Mouse (Mus musculus) hindlimb bud, embryonic 11.5 days (tissue): Measurements from ENCODE around the gene Tmem178b.

Experiments used
- DNase-seq: peaks from one replicate; pipeline ENCODE4 v3.0.0-alpha.2; 2012; ENCODE audit warnings: low read depth, low spot score; ENCODE audit errors: extremely low spot score

Gene Tmem178b

DNA sequence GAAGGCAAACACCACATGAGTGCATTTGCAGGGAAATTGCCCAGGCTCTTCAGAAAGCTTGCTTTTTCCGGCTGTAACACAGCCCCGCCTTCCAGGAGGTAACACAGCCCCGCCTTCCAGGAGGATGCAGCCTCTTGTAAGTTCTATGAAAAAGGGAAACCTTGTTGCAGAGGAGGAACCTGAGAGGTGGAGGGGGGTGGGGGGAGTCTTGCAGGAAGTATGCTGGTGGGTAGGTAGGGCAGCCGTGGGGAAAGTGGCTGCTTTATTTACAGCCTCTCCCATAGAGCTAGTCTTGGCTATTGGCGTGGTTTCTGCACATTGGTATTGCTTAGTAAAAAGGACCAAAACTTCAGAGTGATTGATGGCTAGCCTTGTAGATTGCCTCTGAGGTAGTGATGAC lies 140.3 kb downstream of the Tmem178b start:
- no peak for DNase-seq

DNA sequence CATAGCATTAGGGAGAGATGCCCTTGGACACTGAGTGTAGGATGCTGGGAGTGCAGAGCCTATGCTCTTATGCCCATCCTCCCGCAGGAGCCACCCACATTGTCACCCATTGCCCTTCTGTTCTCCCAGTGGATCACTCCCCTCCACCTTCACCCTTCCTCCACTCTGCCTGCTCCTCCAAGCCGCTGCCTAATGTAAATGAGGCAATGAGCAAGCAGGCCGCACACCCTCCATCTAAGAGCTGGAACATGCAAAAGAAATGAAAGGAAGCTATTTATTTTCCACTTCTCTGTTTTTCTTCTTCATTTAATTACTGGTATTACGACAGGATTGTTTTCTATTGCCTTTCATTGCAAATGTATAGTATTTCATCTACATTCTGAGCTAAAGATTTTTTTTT lies 142.1 kb downstream of the Tmem178b start:
- DNase-seq = no peak

DNA sequence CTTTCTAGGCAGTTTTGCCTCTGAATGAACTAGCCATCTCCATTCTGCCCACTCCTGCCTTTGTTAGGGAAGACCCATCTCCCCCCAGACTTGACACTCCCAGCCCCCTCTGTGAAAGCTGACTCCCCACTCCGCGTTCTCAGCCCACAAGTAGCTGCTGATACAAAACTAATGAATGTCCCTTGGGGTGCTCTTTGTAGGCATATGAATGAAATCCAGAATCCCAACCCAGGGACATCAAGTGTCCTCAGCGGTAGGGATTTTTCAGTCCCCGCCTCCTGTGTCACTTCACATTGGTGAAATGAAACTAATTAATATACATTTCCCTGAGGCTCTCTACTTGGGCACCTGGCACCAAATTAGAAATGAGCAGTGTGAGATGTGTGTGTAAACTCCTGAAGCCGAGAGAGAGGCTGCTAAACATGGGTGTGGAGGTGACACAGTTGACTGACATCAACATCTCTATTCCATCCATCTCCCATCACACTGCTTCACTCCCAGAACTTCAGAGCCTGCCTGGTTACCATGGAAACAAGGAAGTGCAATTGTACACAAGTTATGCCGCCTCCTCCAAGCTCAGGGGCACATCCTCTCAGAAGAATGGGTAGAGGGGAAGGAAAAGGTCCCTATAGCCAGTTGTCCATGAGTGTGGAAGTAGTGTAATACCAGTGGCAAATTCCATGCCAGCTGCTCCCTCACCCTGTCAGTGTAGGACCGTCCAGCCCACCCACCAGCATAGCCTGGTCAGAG lies 142.8 kb downstream of the Tmem178b start:
- DNase-seq = no peak

DNA sequence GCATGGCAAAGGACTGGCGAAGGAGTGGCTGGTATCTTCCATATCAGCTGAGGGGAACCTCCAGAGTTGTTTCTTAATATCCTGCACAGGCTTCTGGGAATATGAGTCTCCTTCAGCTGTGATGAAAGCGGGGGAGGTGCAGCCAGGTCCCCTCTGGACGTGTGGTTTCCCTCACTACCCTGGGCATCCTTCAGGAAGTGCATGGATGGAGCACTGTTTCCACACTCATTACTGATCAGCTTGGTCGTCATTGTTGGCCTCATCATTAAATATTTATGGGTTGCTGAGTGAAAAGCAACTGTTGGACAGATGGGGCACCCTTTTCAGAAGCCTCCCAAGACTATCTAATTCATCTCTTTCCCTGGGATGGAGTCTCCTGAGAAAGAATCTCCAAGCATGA lies 146.3 kb downstream of the Tmem178b start:
- no peak for DNase-seq

DNA sequence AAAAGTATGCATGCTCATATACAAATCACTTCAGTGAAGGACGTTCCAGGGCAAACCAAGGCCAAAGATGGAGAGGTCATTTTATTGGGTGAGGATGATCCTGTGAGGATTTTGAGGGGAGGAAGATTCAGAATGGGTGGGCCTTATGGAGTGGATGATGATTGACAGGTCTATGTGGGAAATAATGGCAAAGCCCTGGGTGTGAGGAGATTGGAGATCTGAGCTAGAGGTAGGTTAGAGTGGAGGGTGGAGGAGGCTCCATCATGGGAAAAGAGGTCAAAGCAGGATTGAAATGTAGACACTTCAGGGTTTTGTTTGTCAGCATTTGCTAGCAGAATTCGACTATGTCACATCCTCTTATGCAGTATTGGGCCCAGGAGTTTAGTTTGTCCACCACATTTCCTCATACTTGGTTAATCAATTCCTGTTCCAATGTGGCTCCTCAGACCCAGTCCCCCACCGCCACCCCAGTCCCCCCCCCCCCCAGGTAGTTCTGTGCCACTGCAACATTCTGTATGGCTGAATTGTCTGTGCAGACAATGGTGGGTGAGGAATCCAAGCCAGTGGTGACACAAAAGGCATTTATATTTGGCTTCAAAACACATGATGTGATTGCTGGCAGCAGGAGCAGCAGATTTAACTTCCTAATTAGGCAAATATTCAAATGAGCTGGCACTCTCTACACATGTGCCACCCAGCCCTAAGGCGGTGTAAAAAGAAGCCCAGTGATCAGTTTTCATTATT lies 150.7 kb downstream of the Tmem178b start:
- DNase-seq = no peak

DNA sequence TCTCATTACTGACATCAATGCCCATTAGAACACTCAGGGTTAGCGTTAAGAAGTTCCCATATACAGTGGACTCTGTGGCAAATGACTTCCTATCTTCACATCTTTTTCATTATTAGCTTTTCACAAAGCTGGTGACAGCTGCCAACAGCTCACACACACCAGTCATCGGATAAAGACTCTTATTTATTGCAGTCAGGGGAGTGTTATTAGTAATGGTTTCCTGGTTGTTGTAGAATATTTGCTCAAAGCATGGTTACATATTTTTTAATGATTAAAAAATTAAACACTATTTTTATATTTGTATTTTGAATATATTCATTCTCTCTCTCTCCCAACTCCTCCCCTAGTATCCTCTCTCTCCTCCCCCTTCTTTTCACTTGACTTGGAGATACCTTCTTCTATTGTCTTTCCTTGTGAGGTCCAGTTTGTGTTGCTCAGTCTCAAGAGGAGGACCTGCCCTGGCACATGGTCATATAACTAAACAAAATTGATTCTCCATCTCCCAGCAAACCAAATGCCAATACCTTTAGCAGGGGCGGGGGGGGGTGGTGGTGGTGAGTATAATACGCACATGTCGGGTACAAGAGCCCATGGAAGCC lies 151.4 kb downstream of the Tmem178b start:
- DNase-seq = no peak

DNA sequence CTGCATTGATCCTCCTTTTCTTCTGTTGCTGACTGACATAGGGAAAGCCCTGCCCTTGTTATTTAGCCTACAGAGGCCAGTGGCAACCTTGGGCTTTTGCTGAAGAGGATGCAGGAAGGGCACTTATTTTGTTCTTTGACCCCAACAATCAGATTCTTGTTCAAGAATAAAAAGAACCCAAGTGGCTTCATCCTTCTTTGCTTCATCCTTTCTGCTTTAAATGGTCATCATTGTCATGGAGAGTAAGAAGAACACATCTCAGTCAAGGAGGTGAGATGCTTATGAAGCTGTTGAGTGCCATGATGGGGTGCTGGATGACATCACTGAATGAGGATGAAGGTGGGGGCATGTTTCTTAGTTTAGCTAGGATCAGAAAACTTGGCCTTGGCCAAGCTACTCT lies 159.8 kb downstream of the Tmem178b start:
- no peak for DNase-seq

DNA sequence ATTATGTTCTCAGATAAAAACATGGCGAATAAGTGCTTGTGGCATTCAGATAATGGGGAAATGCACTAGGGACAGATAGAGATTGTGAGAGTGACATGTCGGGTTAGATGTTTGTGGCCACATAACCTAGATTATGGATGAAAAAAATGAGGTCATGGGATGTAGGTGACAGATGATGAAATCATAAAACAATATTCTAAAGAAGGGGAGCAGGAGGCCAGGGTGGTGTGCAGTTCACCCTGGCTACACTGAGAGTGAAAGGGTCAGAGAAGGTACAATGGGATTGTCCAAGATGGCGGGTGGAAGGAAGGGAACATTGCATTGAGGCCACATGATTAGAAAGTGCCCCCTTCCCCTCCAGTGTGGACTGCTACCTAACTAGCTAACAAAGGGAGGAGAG lies 160.9 kb downstream of the Tmem178b start:
- DNase-seq = no peak

DNA sequence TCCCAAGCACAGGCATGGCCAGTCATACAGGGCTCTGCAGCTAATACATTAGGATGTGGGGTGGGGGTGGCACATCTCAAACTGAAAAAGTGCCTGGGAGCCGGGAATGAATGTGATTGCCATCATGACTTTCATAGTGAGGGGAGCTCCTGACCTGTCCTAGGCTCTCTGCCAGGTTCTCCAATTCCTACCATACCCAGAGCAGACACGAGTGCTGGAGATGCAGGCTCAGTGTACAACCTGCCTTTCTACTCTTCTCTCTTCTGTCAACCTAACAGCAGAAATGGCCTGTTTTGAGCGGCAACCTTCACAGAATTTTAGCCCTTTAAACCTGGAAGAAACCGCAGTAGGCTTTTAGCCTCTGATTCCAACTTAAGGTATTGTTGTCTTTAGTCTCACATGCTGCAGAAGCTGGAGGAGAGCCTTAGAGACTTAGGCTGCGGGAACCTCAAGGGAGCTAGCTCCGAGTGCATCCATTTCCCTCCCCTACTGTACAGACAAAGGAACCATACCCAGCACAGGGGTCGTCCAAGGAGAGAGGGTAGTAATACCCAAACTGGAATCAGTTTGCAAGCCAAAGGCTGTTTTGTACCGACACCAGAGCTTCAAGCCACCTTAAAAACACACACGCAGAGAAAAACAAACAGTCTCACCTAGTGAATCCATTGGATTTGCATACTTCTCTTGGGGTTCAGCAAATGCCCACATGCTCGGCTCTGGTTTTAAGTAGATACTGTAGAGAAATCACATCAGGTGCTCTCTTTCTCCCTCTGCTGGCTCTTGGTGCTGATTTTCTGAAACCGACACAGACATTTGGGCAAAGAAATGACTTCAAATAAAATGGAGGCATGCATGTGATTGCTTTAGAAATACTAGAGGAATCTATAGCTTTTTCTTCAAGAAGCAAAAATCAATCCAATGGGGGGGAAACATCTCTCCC lies 176.2 kb downstream of the Tmem178b start:
- no peak for DNase-seq

DNA sequence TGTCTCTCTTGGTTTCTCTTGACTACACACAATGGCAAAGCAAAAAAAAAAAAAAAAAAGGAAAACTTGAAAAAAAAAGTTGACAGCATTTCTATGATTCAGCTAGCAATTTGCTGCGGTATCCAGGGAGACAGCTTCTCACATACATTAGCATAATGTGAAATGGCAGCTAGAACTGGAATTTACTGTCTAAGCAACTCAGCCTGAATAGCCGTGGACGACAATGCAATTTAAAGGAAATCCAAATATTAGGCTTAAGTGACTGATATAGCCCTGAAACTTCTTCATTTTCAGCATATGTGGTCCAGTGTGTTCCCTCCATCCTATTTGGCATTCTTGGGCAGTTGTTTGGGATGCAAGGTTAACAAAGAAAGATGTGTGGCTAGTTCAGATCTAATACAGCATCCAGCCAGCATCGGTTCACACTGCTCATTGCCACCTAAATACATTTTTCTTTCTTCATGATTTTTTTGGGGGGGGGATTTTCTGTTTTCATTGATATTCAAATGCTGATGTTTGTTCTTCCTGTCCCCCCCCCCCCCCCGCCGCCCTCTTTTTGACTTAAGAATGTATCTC lies 176.9 kb downstream of the Tmem178b start:
- DNase-seq = no peak

DNA sequence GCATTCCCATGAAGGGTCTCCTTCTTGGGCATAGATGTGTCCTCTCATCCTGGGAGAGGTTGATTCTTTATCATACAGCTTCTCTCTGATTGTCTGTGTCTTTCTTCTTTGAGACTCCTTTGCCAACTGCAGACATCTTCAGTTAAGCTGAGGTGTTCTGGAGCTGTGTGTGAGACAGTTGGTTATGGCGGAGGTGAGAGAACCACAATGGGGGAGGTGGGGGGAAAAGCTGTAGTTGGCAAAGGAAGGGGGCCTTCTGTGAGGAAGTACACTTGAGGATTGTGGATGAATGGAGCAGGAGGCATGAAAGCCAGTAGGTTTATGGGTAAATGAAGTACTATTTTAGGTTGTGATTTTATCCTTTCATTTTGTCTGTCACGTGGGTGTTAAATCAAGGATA lies 178.6 kb downstream of the Tmem178b start:
- no peak for DNase-seq

DNA sequence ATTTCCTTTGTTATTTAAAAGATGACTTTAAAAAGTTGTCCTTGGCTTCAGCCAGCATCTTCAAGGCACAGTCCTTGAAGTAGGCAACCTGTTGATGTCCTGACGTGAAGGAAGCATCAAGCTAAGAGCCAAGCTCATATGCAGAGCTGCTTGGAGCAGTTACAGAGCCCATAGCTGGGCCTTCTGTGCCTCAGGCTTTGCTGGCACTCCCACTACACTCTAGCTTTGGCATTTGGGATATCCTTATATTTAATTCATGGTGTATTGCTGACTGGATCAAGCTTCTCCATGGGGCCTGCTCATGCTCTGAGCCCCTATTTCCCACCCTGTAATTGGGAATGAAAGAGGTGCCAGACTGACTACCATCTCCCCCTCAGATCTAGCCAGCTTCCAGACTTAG lies 179.5 kb downstream of the Tmem178b start:
- DNase-seq = no peak

DNA sequence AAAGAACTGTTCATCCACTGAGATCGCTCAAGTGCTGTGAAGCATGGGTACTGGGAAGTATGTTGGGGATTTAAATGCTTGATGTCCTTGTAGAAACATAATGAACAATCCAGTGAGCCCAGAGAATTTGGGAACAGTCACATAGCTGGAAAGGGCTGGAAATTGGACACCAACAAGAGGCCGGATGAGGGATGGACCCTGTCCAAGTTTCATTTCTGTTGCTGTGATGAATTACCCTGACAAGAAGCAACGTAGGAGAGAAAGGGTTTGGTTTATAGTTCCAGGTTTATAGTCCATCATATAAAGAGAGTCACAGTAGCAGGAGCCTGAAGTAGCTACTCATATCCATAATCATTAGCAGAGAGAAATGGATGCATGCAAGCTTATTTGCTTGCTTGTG lies 186.4 kb downstream of the Tmem178b start:
- DNase-seq = no peak

DNA sequence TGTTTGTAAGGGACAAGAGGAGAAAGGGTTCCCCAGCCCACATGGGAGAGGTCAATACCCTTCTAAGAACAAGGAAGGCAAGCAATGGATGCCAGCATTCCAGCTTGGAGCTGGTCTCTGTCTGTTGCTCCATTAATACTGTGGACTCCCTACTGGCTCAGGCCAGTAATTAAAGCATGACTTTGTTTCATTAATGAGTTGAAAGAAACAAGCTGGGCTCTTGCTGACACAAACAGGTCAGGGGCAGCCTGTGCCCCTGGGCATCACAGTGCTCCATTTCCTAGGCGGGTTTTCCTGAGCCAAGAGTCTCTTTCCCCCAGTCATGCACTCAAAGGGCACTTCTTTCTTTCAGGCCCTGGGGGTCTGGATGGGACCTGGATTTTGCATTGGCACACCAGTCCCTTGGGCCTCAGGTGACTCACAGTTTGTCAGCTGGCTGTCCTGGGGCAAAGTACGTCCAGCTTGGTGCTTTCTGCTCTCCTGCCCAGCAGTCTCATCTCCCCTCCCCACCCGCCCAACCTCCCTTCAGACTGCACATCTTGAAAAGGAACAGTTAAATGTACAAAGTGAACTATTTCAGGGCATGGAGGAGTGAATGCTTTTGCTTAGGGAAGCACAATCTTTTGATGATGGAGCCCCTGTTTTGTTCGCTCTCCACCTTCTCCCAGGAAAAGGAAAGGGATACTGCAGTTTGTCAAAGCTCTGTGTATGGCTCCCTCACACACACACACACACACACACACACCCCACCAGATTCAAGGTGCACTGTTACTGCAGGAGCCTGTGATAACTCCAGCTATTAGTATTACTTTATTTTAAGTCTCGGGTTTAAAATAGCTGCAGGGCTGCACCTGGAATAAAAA lies 188.5 kb downstream of the Tmem178b start:
- DNase-seq = no peak

DNA sequence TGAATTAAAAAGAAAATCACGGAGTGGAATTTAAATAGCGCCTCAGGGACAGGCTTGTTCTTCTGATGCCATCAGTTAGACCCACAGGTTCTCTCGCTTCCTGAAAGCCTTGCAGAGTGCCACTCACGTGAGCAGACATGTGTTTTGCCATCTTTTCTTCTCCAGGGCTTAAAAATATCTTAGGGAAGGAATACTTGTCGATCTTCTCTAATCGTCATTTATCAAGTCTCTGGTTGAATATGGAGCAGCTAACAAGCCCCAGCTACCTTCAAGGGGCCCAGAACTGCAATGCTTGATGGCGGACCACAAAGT lies 189.1 kb downstream of the Tmem178b start:
- DNase-seq = no peak

DNA sequence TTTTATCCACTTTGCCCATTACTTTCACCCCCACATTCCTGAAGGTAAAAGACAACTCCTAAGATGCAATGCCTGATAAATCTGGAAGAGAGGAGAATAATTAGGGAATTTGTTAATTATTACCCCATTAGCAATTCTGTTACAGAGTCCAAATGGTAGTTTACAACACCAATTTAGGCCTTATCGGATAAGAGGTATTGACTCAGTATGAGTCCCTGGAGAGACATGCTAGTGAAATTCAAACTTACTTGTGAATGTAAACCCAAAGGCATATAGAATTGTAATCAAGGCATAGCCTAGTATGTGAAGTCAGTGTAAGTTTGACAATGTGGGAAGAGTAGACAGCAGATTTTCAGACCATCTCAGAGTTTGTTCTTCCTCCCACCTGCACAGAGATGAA lies 190.4 kb downstream of the Tmem178b start:
- no peak for DNase-seq

DNA sequence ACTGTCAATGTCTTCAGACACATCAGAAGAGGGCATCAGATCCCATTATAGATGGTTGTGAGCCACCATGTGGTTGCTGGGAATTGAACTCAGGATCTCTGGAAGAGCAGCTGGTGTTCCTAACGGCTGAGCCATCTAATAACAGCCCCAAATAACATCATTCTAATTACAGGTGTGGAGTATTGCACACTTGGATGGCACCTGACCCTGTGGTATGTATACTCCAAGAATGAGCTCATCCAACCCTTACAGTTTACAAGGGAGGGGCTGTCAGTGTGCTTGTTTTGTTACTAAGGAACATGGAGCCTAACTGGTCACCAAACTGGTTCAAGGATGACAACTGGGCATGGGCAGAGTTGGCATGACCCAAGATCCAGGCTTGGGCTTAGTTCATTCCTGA lies 190.8 kb downstream of the Tmem178b start:
- DNase-seq = no peak

DNA sequence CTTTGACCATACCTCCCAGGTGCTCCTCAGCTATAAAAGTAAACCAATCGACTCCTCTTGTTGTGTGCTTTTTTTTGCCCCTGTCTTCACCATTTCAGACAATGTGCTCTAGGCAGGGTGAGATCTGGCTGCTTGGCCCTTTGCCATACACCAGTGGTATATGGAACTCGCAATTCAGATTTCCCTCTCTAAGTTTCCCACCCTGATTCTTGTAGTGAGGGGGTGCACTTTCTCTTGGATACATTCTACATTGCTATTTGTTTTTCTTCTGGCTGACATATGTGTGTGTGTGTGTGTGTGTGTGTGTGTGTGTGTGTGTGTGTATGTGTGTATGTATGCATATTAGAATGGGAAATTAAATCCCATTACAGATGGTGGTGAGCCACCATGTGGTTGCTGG lies 191.3 kb downstream of the Tmem178b start:
- DNase-seq = no peak

DNA sequence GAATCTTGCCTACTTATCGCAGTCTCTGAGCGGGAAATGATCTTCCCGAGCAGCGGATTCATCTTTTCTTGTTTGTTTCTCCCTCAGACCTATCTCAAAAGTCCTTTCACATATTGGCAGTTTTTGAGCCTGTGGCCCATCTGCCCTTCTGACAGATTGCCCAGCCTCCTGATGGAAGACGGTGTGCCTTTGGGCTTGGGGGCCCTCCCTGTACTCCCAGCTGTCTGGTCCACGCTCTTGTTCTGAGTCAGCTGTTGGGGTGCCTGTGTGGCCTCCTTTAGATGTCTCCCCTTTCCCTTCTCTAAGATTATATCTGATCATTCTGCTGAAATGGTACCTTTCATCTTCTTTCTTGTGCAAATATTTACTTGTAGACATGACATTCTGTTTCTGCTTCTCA lies 195.4 kb downstream of the Tmem178b start:
- DNase-seq = no peak

DNA sequence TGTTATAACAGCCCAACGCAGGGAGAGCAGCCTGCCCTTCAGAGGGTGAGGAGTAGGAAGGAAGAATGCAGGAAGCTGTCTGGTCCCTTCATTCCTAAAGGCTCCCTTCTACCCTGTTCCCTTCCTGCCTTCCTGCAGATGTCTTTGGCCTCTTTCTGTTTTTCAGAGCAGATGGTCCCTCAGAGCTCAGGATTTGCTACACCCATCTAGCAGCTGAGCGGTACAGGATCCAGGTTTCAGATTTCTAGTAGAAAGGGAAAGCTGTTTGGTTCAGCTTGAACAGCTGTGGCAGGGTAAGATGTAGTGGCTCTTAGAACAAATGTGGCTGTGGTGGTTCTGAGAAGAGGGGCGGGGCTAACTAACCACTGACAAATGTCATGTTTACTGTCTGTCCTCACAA lies 197.9 kb downstream of the Tmem178b start:
- no peak for DNase-seq
